Mouse (Mus musculus): ENCODE data around the gene Lgals9. TPM values are rescaled to one million over a fixed set of nuclear protein-coding genes. Genes with fewer than 3 reads are reported as not detected.
A peak's percentile ranks its signal among the peaks of the same experiment; 100 is the strongest.

Gene Lgals9
- polyA plus RNA-seq, 1 experiment, result 10.7 TPM

GRCm38 (mm10) chr11:78961221-78961620 lies 23.5 kb downstream of the Lgals9 start:
- TF ChIP-seq CTCF (IDR thresholded peaks at IDR 0.05; ENCODE audit: low read depth, low read length) (no peak), EP300 (IDR thresholded peaks at IDR 0.05; ENCODE audit: insufficient read depth, low read depth, low read length) (no peak), POLR2A (IDR thresholded peaks at IDR 0.05; ENCODE audit: insufficient read depth, low read length) (no peak)
- no peak overlapping the region for H3K9ac ChIP-seq (ENCODE audit: low read depth, poor library complexity, severe bottlenecking)
- H3K36me3 ChIP-seq (ENCODE audit: control insufficient read depth, insufficient read depth, low read length, poor library complexity, severe bottlenecking), result no peaks in the 10 kb centered on the region
- H3K27me3 ChIP-seq (ENCODE audit: control insufficient read depth, insufficient read depth, low read length, poor library complexity, severe bottlenecking), result no peaks in the 10 kb centered on the region
- H3K4me1 ChIP-seq (ENCODE audit: control insufficient read depth, insufficient read depth, low read length), result no peaks in the 10 kb centered on the region
- no peaks in the 10 kb centered on the region for H3K9me3 ChIP-seq (replicated peaks; ENCODE audit: control insufficient read depth, insufficient read depth, low read length, poor library complexity, severe bottlenecking)
- H3K4me3 ChIP-seq (ENCODE audit: low read depth, low read length), result no peak overlapping the region
- H3K27ac ChIP-seq (ENCODE audit: insufficient read depth, low read length), result no peak overlapping the region

GRCm38 (mm10) chr11:78959841-78960520 lies 24.8 kb downstream of the Lgals9 start:
- no peaks in the 10 kb centered on the region for H3K36me3 ChIP-seq (ENCODE audit: control insufficient read depth, insufficient read depth, low read length, poor library complexity, severe bottlenecking)
- H3K27ac ChIP-seq (ENCODE audit: insufficient read depth, low read length), result no peak overlapping the region
- H3K9ac ChIP-seq (ENCODE audit: low read depth, poor library complexity, severe bottlenecking), result no peak overlapping the region
- no peak overlapping the region for H3K4me3 ChIP-seq (ENCODE audit: low read depth, low read length)
- H3K9me3 ChIP-seq (replicated peaks; ENCODE audit: control insufficient read depth, insufficient read depth, low read length, poor library complexity, severe bottlenecking), result no peaks in the 10 kb centered on the region
- no peaks in the 10 kb centered on the region for H3K4me1 ChIP-seq (ENCODE audit: control insufficient read depth, insufficient read depth, low read length)
- peak; percentile 58 for TF ChIP-seq CTCF (IDR thresholded peaks at IDR 0.05; ENCODE audit: low read depth, low read length)
- no peak for TF ChIP-seq POLR2A (IDR thresholded peaks at IDR 0.05; ENCODE audit: insufficient read depth, low read length)
- no peaks in the 10 kb centered on the region for H3K27me3 ChIP-seq (ENCODE audit: control insufficient read depth, insufficient read depth, low read length, poor library complexity, severe bottlenecking)

GRCm38 (mm10) chr11:78959367-78959766 lies 25.4 kb downstream of the Lgals9 start:
- H3K9ac ChIP-seq (ENCODE audit: low read depth, poor library complexity, severe bottlenecking), result no peak overlapping the region
- no peaks in the 10 kb centered on the region for H3K36me3 ChIP-seq (ENCODE audit: control insufficient read depth, insufficient read depth, low read length, poor library complexity, severe bottlenecking)
- TF ChIP-seq CTCF (IDR thresholded peaks at IDR 0.05; ENCODE audit: low read depth, low read length), result no peak
- H3K4me1 ChIP-seq (ENCODE audit: control insufficient read depth, insufficient read depth, low read length), result no peaks in the 10 kb centered on the region
- H3K27me3 ChIP-seq (ENCODE audit: control insufficient read depth, insufficient read depth, low read length, poor library complexity, severe bottlenecking), result no peaks in the 10 kb centered on the region
- no peak overlapping the region for H3K4me3 ChIP-seq (ENCODE audit: low read depth, low read length)
- H3K9me3 ChIP-seq (replicated peaks; ENCODE audit: control insufficient read depth, insufficient read depth, low read length, poor library complexity, severe bottlenecking), result no peaks in the 10 kb centered on the region
- no peak overlapping the region for H3K27ac ChIP-seq (ENCODE audit: insufficient read depth, low read length)

GRCm38 (mm10) chr11:78956260-78956659 lies 28.5 kb downstream of the Lgals9 start:
- Histone ChIP-seq H3K9me3 (replicated peaks; ENCODE audit: control insufficient read depth, insufficient read depth, low read length, poor library complexity, severe bottlenecking) (no peaks in the 10 kb centered on the region), H3K27me3 (ENCODE audit: control insufficient read depth, insufficient read depth, low read length, poor library complexity, severe bottlenecking) (no peaks in the 10 kb centered on the region), H3K27ac (ENCODE audit: insufficient read depth, low read length) (no peak overlapping the region), H3K4me3 (ENCODE audit: low read depth, low read length) (peak overlapping the region; percentile 38), H3K4me1 (ENCODE audit: control insufficient read depth, insufficient read depth, low read length) (no peaks in the 10 kb centered on the region), H3K9ac (ENCODE audit: low read depth, poor library complexity, severe bottlenecking) (no peak overlapping the region), H3K36me3 (ENCODE audit: control insufficient read depth, insufficient read depth, low read length, poor library complexity, severe bottlenecking) (no peaks in the 10 kb centered on the region)
- peak; percentile 80 for TF ChIP-seq CTCF (IDR thresholded peaks at IDR 0.05; ENCODE audit: low read depth, low read length)
- TF ChIP-seq POLR2A (IDR thresholded peaks at IDR 0.05; ENCODE audit: insufficient read depth, low read length), result no peak

GRCm38 (mm10) chr11:78952467-78952866 lies 32.3 kb downstream of the Lgals9 start:
- TF ChIP-seq POLR2A (IDR thresholded peaks at IDR 0.05; ENCODE audit: insufficient read depth, low read length) (no peak), CTCF (IDR thresholded peaks at IDR 0.05; ENCODE audit: low read depth, low read length) (no peak), EP300 (IDR thresholded peaks at IDR 0.05; ENCODE audit: insufficient read depth, low read depth, low read length) (peak; percentile 46; the same call in 1 of the 2 replicates)
- H3K36me3 ChIP-seq (ENCODE audit: control insufficient read depth, insufficient read depth, low read length, poor library complexity, severe bottlenecking), result no peaks in the 10 kb centered on the region
- H3K27me3 ChIP-seq (ENCODE audit: control insufficient read depth, insufficient read depth, low read length, poor library complexity, severe bottlenecking), result no peaks in the 10 kb centered on the region
- H3K27ac ChIP-seq (ENCODE audit: insufficient read depth, low read length), result no peak overlapping the region
- H3K4me3 ChIP-seq (ENCODE audit: low read depth, low read length), result peak overlapping the region; percentile 36
- no peaks in the 10 kb centered on the region for H3K4me1 ChIP-seq (ENCODE audit: control insufficient read depth, insufficient read depth, low read length)
- H3K9me3 ChIP-seq (replicated peaks; ENCODE audit: control insufficient read depth, insufficient read depth, low read length, poor library complexity, severe bottlenecking), result no peaks in the 10 kb centered on the region
- no peak overlapping the region for H3K9ac ChIP-seq (ENCODE audit: low read depth, poor library complexity, severe bottlenecking)

- Histone ChIP-seq H3K36me3 (ENCODE audit: control insufficient read depth, insufficient read depth, low read length, poor library complexity, severe bottlenecking) (no peaks in the 10 kb centered on the region), H3K4me1 (ENCODE audit: control insufficient read depth, insufficient read depth, low read length) (no peaks in the 10 kb centered on the region), H3K27me3 (ENCODE audit: control insufficient read depth, insufficient read depth, low read length, poor library complexity, severe bottlenecking) (no peaks in the 10 kb centered on the region), H3K9ac (ENCODE audit: low read depth, poor library complexity, severe bottlenecking) (no peak overlapping the region), H3K9me3 (replicated peaks; ENCODE audit: control insufficient read depth, insufficient read depth, low read length, poor library complexity, severe bottlenecking) (no peaks in the 10 kb centered on the region), H3K27ac (ENCODE audit: insufficient read depth, low read length) (no peak overlapping the region), H3K4me3 (ENCODE audit: low read depth, low read length) (no peak overlapping the region)
- TF ChIP-seq EP300 (IDR thresholded peaks at IDR 0.05; ENCODE audit: insufficient read depth, low read depth, low read length) (no peak), POLR2A (IDR thresholded peaks at IDR 0.05; ENCODE audit: insufficient read depth, low read length) (no peak), CTCF (IDR thresholded peaks at IDR 0.05; ENCODE audit: low read depth, low read length) (no peak)
Observed at GRCm38 (mm10) chr11:78950365-78950764, 34.4 kb downstream of the Lgals9 start.

All from ES-Bruce4 (cell line).